Mouse (Mus musculus) layer of hippocampus, postnatal 25 days (tissue): ENCODE results near the gene Smoc2. TPM values are rescaled to one million over a fixed set of nuclear protein-coding genes. Genes with fewer than 3 reads are reported as not detected.
A peak's percentile ranks its signal among the peaks of the same experiment; 100 is the strongest.

Experiments
- DNase-seq, 2 experiments: peaks; one replicate each; pipeline ENCODE4 v3.0.0; 2022; ENCODE audit warnings: mixed read lengths in 2 of 2, low spot score in 1 of 2; ENCODE audit errors: extremely low spot score in 1 of 2
- total RNA-seq, 2 experiments: library from RNA; stranded (reverse); gene quantifications; 2 replicates each; pipeline ENCODE4 v1.2.3; 2021

Smoc2 gene
- total RNA-seq = 10 to 100 TPM; 27.3 to 29.9 TPM

DNA sequence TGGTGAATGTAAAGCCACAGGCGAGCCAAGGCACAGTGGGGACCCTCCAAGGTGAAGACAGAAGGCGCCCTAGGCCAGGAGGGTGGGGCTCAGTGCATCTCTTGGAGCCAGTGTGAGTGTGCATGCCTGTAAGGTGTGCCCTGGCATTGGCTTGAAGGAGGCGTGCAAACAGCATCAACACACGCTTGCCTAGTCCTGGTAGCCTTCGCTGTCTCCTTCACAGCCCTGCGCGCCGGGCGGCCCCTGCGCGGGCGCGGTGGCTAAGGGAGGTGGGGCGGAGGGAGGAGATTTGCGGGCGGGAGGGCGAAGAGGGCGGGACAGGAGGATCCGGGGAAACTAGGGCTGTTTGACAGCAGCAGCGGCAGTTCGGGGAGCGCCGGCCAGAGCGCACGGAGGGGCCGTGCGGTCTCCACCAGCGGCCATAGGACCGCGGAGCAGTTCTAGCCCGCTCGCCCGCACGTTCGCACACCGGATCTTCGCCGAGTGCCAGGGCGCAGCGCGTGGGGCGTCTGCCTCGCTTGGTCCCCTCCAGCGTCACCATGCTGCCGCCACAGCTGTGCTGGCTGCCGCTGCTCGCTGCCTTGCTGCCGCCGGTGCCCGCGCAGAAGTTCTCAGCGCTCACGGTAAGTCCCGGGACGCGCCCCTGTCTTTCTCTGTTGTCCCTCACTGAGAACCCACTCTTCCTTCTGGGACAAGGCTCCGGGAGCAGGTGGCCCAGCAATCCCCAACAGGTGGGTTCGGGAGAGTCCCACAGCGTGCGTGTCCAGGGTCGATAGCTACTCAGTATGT lies at the start of gene Smoc2:
Gene Smoc2, plus strand, starts transcription at position 330 of the 789 bp plus-strand sequence.
- peak in 1 of 2 experiments; percentile 22 for DNase-seq

DNA sequence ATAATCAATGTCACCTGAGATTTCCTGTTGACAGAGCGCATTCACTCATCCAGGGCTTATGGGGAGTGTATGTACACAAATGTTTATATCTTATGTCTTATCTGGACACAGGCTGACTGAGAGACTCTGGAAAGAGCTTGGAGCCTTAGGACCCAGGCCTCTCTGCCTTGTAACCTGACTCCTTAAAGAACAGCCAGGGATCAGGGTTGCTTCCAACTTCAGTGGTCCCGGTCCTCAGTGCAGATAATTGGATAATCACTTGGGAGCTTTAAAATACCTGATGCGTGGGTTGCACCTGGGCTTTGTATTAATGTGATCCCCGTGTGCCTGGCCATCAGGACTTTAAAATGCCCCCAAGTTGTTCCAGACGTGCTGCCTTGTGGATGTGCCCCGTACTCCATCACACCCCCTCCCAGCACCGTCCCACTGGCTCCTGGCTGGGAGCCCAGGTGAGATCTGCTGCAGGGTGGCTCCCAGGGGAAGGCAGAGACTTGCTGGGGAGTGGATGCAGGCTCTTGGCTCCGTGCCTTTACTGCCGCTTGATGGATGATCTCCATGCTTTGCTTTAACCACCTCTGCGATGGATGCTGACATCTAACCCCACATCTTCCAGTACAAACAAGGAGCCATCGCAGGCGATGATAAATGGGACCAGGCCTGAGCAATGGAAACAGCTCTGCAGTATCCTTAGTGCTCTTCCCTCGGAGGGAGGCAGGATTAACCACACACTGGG lies 48.4 kb upstream of the Smoc2 start:
- DNase-seq = no peak

DNA sequence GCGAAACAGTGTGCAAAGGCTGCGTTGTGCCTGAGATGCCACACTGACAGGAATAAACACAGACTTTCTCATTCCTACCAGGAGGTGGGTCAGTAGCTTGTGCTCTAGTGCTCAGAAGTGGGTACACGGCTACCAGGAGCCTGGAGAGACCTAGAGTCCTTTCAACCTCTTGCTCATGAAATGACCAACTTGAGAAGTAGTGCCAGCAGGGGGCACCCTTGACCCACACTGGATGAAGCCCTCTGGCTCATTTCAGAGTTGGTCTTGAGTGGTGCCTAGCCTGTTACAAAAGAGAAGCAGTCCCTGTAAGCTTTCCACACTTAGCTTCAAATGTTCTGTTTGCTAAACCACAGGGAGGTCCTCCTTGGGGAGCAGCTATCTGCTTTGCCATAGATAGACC lies 46.7 kb upstream of the Smoc2 start:
- peak; percentile 70 to 96 for DNase-seq

DNA sequence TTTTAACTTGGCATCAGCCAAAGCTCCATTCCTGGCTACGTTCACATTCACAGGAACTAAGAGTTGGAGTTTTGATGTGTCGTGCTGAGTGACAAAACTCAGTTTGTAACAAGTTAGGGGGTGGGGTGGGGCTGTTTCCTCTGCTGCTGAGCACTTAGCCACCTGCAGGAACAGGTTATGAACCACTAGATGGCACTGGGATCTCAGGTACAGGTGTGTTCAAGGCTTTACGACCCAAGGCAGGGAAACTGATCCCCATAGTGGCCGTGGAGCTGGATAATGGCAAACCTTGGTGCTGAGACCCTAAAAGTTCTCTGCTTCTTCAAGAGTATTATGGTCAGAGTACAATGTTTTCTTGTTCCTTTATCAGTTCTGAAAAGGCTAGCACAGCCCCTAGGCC lies 45.6 kb upstream of the Smoc2 start:
- DNase-seq = no peak

DNA sequence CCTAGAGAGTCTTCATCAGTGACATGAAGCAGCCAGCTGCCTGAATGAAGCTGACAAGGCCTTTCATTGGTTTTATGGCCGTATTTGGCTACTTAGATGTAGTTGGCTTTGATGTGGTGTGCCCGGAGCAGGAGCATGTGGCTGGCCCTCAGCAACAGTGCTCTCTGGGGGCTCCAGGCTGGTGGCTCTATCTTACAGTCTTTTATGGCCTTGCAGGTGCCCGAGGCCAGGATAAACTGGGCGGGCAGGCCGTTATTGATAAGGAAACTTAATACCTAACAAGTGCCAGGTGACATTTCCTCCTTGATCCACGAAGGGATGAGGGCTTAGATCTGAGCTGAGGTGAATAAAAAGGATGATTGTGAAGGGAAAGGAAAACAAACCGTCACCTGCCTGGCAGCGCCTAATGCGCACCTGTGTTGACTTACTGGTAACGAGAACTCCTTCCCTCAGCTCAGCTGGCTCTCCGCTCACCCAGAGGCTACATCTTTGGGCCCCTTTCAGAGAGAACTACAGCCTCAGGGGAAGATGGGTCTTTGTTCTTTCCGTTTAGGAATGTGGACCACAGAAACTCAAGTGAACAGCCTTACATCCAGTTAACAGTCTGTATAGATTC lies 44.4 kb upstream of the Smoc2 start:
- no peak for DNase-seq

DNA sequence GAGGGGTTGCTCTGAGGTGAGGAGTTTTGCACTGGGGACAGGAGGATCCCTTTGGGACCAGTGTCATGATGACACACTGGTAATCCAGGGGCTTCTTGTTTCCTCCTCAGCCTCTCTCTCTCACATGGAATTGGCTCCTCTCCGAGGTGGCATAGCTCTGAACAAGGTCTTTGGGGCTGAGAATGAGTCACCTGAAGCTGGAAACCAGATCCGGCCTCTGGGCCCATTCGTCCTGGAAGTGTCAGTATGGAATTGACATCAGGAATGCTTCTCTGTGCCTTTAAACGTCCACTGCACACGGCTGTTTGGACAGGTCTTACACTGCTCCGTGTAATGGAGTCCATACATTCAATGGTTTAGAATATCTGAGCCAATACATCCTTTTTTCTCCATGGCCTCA lies 42.2 kb upstream of the Smoc2 start:
- no peak for DNase-seq

DNA sequence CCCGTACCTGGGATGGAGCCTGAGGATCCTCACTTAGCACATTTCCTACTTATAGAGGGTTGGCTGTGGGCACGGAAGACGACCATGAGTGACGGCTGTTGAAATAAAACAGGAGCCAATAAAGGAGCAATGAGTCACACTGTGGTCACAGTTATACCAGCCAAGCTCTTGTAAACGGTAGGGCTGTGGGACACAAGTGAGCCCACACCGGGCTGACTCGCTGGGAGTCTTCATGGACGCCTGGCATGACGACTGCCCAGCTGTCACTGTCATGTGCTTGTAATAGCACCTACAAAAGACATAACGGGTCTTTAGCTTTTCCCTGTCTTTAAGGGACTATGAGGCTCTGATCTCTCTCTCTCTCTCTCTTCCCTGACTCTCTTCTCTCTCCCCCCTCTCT lies 39.3 kb upstream of the Smoc2 start:
- no peak for DNase-seq

DNA sequence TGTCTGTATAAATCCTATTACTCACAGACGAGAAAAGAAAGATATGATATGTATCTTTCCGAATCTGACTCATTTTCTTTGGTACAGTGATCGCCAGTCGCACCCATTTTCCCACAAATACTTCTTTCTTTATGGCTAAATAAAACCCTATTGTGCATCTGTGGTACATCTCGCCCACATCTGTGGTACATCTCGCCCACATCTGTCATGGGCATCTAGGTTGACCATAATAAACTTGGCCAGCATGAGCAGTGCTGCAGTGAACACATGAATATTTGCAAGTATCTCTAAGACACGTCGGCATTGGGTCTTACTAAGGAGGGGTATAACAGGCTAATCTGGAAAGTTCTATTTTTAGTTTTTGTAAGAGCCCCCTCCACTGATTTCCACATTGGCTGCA lies 36.7 kb upstream of the Smoc2 start:
- no peak for DNase-seq

DNA sequence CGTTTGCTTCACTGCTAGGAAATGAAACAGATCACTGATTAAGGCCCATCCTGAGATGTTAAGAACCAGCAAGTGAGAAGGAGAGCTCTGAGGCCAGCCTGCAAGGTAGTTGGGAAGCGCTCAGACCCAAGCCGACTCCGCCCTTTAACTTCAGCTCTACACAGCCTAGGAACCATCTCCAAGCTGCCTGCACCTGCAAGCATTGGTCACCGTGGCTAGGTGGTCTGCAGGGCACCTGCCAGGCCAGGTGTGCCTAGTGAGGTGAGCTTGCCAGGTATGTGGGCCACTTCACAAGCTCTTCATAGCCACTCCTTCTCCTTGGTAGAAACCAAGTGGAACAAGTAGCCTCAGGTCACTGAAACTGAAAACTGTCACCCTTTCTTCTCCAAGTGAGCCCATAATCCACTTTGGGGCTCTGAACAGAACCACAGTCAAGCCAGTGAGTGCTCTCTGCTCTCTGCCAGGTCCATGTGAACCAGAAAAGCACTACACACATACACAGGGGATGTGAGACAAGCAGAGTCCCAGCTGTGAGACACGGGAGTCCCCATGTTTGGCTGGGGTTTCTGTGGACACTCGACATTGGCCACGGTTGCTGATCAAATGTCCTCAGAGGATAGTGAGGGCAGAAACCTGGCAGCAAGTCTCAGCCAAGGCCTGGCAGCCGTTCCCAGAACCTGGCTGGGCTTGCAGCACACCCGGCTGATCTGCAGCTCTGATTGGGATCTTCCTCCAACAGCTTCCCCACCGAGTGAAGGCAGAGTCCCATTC lies 34.9 kb upstream of the Smoc2 start:
- no peak for DNase-seq

DNA sequence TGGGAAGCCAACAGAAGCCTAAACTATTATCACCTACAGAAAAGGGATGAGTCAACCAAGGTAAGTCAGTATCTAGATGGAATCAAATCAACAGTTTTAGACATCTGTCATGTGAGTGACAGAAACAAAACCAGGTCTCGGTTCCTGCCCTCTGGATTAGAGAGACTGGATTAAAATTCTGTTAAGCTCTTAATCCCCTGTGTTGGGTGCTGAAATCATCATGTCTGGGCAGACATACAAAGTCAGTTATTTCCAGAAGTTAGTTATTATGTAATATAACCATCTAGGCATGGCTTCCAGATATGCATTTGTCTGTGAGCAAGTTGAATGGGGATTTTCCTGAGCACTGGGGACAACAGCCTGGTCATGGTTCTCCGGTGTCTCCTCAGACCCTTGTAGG lies 33.0 kb upstream of the Smoc2 start:
- no peak for DNase-seq

DNA sequence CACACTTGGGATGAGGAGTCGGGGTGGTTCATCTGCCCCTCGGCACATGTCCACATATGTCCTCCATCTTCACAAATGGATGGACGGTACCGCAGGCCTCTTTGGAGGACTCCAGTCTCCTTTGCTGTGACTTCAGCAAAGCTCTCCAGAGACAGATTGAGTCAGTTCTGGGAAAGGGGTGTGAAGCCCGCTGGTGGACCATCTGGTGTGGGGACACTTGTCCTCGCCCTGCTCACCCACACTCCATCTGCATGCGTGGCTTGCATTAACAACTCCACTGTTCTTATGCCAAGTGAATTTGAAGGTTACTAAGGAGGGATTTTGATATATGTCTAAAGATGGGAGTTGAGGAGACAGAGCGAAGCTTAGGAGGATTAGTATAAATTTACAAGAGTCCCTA lies 31.4 kb upstream of the Smoc2 start:
- DNase-seq = peak; percentile 44 to 45

DNA sequence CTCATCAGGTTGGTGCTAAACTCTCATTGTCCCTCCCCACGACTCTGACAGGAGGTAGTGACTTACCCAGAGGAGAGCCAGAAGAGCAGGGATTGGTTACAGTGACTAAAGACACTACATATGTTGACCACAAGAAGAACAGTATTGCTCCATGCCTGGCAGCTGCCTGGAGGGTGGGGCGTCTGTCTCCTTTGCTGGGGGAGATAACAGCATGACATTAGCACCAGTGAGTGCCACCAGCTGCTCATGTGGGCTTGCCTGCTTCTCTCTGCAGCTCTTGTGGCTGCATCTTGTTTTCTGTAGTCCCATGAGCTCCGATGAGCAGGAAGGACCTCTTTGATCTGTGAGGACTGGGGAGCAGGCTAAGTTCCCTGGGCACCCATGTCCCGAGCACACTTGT lies 29.7 kb upstream of the Smoc2 start:
- DNase-seq = no peak

DNA sequence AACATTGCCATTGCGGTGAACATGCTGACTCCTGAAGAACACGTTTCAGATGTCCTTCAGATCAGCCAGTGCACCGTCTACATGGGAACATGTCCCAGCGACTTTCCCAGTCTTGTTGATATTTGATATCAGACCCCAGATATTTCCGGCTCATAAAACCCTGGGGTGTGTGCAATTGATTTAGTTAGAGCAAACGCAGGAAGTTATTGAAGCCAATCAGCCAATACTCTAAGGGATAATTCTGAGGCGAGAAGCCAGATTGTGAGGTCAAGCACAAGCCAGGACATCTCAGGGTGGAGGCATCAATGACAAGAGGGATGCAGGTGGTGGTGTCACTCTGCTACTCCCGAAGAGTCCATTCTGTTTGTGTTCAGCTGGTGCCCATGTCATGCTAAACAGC lies 28.9 kb upstream of the Smoc2 start:
- DNase-seq = no peak

DNA sequence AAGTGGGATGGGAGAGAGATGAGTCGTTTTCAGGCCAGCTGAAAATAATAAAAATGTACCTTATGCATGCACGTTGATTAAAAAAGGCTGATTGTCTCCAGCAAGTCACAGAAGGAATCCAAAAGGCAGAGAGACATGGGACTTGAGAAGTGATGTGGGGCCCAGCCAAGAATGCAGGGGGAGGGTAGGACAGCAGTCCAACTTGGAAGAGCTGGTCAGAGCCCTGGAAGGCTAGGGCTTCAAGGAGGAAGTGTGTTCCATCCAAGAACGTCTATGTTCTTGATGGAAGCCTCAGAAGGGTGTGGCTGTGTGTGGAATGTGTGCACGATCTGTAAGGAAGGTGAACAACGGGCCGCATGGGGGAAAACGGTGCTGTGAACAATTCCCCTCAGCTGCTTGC lies 26.9 kb upstream of the Smoc2 start:
- no peak for DNase-seq

DNA sequence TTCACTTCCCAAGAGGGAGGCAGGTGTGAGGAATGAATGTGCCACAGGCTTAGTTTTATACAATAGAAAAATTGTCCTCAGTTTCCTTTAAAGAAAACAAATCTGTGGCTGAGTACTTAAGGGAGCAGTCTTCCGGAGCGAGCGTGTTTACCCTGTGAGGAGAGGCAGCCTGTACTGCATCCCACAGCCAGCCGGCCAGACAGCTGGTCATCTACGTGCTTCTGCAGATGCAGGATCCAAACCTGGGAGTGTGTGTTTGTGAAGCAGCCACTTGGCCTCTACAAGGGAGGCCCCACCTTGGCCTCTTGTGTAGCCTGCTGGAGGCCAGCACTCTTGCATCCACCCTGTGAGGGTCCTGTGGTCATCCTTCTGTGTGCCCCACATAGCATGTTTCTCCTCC lies 24.7 kb upstream of the Smoc2 start:
- no peak for DNase-seq

DNA sequence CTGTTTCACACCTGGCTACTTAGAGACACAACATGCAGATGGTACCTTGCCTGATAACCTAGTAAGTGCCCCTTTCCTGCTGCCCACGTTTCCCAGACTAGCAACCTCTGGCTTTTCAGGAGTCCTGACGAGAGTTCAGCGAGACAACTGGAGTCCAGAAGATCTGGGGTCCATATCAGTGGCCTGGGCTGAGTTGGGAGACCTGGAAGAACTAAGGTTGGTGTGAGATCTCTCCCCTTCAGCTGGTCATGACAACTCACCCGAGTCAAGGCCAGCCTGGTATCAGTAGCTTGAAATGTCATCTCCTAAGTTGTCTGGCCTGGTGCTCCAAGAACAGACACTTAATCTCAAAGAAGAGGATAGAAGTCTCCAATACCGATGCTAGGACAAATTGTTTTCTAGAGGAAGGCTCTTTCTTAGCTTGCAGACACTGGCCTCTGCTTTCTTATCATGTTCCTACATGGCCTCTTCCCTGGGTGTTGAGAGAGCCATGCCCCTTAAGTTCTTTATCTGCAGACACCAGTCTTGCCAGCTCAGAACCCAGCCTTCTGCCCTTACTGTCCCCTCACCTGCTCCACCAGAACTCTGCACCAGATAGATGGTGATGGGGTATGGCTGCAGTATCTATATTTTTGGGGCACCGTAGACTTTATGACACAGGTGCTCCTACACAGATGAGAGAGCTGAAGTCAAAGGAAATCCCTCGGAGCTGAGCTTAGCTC lies 21.3 kb upstream of the Smoc2 start:
- DNase-seq = no peak

DNA sequence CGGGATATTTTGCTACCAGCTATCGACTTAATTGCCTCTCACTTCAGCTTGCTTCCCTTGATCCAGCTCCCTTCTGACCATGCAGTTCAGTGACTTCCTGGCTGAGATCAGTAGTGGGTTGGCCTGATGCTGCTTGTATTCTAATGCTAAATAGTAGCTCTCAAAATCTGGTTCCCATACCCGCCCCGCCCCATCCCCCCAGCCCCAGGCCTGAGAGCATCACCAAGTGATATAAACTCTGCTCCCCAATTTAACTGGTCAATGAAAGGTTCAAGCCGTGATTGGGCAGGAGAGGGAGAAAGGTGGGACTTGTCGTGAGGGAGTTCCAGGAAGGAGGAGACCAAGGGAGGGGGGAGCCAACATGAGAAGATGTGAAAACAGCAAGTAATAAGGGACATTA lies 20.4 kb upstream of the Smoc2 start:
- no peak for DNase-seq

DNA sequence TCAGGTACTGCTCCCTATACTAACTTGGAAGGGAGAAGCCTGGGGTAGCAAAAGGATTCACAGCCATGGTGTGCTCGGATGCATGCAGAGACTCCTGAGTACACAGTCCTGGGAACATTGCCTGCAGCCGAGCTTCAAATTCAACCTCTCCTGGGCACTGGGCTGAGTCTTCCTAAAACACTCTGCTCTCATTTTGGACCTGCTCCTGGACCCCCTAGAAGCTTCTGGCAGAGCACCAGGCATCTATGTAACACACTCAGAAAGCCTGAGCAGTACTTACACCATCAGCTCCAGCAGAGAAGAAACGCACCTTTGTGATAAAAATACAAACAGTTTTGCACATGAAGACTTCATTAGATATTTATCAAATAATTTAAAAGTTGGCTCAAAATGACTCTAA lies 18.3 kb upstream of the Smoc2 start:
- DNase-seq = no peak

DNA sequence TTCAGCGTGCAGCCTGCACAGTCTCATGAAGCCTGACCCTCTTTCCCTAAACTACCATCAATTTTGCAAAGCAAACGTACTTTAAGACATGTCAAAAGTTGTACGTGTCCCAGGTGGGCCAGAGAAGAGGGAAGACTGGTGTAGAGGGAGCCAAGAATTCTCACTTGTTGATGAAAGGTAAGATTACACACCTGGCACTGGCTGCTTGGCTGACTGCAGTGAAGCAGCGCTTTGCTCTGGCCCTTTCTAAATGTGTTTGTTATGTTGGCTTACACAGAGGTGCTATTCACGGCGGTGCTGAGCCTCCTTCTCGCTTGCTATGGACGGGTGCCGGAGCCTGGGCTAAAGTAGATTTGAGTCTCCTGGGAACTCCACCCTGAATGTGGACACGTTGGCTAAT lies 17.1 kb upstream of the Smoc2 start:
- no peak for DNase-seq

DNA sequence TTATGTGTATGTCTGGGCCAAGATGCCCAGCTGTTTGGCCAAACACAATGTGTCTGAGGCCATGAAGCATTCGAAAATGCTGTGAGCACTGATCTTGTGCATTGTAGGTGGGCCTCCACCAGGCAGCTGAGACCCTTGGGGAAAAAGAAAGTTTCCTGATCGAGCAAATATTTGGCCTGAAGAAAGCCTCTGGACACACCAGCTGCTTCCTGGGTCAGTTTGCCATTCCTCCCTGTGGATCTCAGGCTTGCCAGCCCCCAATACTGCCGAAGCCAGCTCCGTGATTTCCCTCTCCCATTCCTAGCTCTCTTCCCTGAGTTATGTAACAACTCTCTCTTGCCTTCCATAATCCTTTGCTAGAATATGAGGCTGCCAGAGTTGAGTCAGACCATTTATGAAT lies 11.3 kb upstream of the Smoc2 start:
- no peak for DNase-seq
